Mouse (Mus musculus) MEL (cell line): ENCODE data around the gene Adgrf5. TPM values are rescaled to one million over a fixed set of nuclear protein-coding genes. Genes with fewer than 3 reads are reported as not detected.

Source experiments
- DNase-seq: peaks from one replicate; pipeline ENCODE4 v3.0.0; 2011; ENCODE audit warnings: low read depth, low spot score
- H3K27ac ChIP-seq: 2 replicates; pipeline ENCODE4 v1.5.1; 2012; ENCODE audit warnings: low read depth, mild to moderate bottlenecking, control low read depth, low read length, moderate library complexity; ENCODE audit not compliant: control insufficient read depth
- H3K27me3 ChIP-seq, 2 experiments: fragments of 150-350 bp in 1 of 2; sonication (generic) in 1 of 2; 2 replicates each; pipeline ENCODE4 v1.6.1; 2012; ENCODE audit warnings: low read length in 2 of 2, mild to moderate bottlenecking in 2 of 2, improper control_type of control experiment in 1 of 2, moderate library complexity in 1 of 2; ENCODE audit not compliant: insufficient read depth in 2 of 2, control insufficient read depth in 1 of 2
- H3K36me3 ChIP-seq, 2 experiments: 2 replicates each; pipeline ENCODE4 v1.6.1; 2012 to 2014; ENCODE audit warnings: low read length in 2 of 2, improper control_type of control experiment in 1 of 2, inconsistent platforms in 1 of 2, mild to moderate bottlenecking in 1 of 2; ENCODE audit not compliant: insufficient read depth in 2 of 2, control insufficient read depth in 1 of 2
- H3K4me1 ChIP-seq, 2 experiments: fragments of 150-350 bp in 1 of 2; sonication (generic) in 1 of 2; 2 replicates each; pipeline ENCODE4 v1.6.1; 2012; ENCODE audit warnings: low read length in 2 of 2, improper control_type of control experiment in 1 of 2, mild to moderate bottlenecking in 1 of 2; ENCODE audit not compliant: insufficient read depth in 2 of 2, control insufficient read depth in 1 of 2
- H3K4me3 ChIP-seq, 2 experiments: fragments of 150-350 bp in 1 of 2; sonication (generic) in 1 of 2; 2 replicates each; pipeline ENCODE4 v1.5.1; 2012; ENCODE audit warnings: low read depth in 2 of 2, low read length in 2 of 2, mild to moderate bottlenecking in 2 of 2, moderate library complexity in 2 of 2, control low read depth in 1 of 2, improper control_type of control experiment in 1 of 2; ENCODE audit not compliant: control insufficient read depth in 1 of 2, insufficient read depth in 1 of 2
- H3K79me2 ChIP-seq: 2 replicates; pipeline ENCODE4 v1.6.1; 2012; ENCODE audit warnings: mild to moderate bottlenecking, low read length, moderate library complexity; ENCODE audit not compliant: control insufficient read depth, poor library complexity, insufficient read depth
- H3K9ac ChIP-seq: 2 replicates; pipeline ENCODE4 v1.6.1; 2012; ENCODE audit warnings: low read depth, mild to moderate bottlenecking, control low read depth, low read length, moderate library complexity; ENCODE audit not compliant: control insufficient read depth, poor library complexity, severe bottlenecking
- H3K9me3 ChIP-seq: fragments of 150-350 bp; sonication (generic); replicated peaks from 2 replicates; pipeline ENCODE4 v1.6.1; 2012; ENCODE audit warnings: mild to moderate bottlenecking, low read length, improper control_type of control experiment, moderate library complexity; ENCODE audit not compliant: insufficient read depth
- CHD1 ChIP-seq: IDR thresholded peaks from 2 replicates; pipeline ENCODE4 v1.6.1; 2012; ENCODE audit warnings: low read depth, mild to moderate bottlenecking, inconsistent platforms, low read length, improper control_type of control experiment
- EP300 ChIP-seq, 2 experiments: IDR thresholded peaks; 2 replicates each; pipeline ENCODE4 v1.6.1; 2011; ENCODE audit warnings: improper control_type of control experiment in 2 of 2, low read length in 2 of 2, low read depth in 1 of 2, mild to moderate bottlenecking in 1 of 2
- ETS1 ChIP-seq: IDR thresholded peaks from 2 replicates; pipeline ENCODE4 v1.6.1; 2012; ENCODE audit warnings: low read depth, mild to moderate bottlenecking, inconsistent platforms, low read length, improper control_type of control experiment, moderate library complexity
- GABPA ChIP-seq: IDR thresholded peaks from 2 replicates; pipeline ENCODE4 v1.6.1; 2012; ENCODE audit warnings: low read depth, mild to moderate bottlenecking, inconsistent platforms, low read length, improper control_type of control experiment, moderate library complexity
- HCFC1 ChIP-seq: IDR thresholded peaks from 2 replicates; pipeline ENCODE4 v1.6.1; 2012; ENCODE audit warnings: low read depth, mild to moderate bottlenecking, inconsistent platforms, low read length, improper control_type of control experiment, moderate library complexity
- JUND ChIP-seq: IDR thresholded peaks from 2 replicates; pipeline ENCODE4 v1.6.1; 2011; ENCODE audit warnings: low read depth, mild to moderate bottlenecking, improper control_type of control experiment, low read length
- KAT2A ChIP-seq: conservative IDR thresholded peaks from 2 replicates; pipeline ENCODE4 v1.6.1; 2012; ENCODE audit warnings: low read depth, low read length, improper control_type of control experiment, inconsistent platforms
- MAFK ChIP-seq: IDR thresholded peaks from 2 replicates; pipeline ENCODE4 v1.6.1; 2011; ENCODE audit warnings: low read depth, mild to moderate bottlenecking, low read length, improper control_type of control experiment, borderline replicate concordance
- MAX ChIP-seq: IDR thresholded peaks from 2 replicates; pipeline ENCODE4 v1.6.1; 2011; ENCODE audit warnings: low read length, improper control_type of control experiment
- MAZ ChIP-seq: IDR thresholded peaks from 2 replicates; pipeline ENCODE4 v1.6.1; 2012; ENCODE audit warnings: low read depth, mild to moderate bottlenecking, inconsistent platforms, low read length, improper control_type of control experiment
- MXI1 ChIP-seq: IDR thresholded peaks from 2 replicates; pipeline ENCODE4 v1.6.1; 2011; ENCODE audit warnings: mild to moderate bottlenecking, low read depth, low read length, improper control_type of control experiment
- MYB ChIP-seq: IDR thresholded peaks from 2 replicates; pipeline ENCODE4 v1.6.1; 2011; ENCODE audit warnings: mild to moderate bottlenecking, low read depth, low read length, improper control_type of control experiment
- MYC ChIP-seq: IDR thresholded peaks from 2 replicates; pipeline ENCODE4 v1.6.1; 2011; ENCODE audit warnings: low read depth, mild to moderate bottlenecking, low read length, improper control_type of control experiment, moderate library complexity
- NELFE ChIP-seq: IDR thresholded peaks from 2 replicates; pipeline ENCODE4 v1.6.1; 2011; ENCODE audit warnings: low read depth, low read length, improper control_type of control experiment
- POLR2A ChIP-seq, 2 experiments: IDR thresholded peaks; 2 replicates each; pipeline ENCODE4 v1.6.1; 2011 to 2012; ENCODE audit warnings: low read length in 2 of 2, mild to moderate bottlenecking in 2 of 2, control low read depth in 1 of 2, improper control_type of control experiment in 1 of 2, low read depth in 1 of 2, moderate library complexity in 1 of 2; ENCODE audit not compliant: control insufficient read depth in 1 of 2, insufficient read depth in 1 of 2, poor library complexity in 1 of 2
- POLR2AphosphoS2 ChIP-seq: IDR thresholded peaks from 2 replicates; pipeline ENCODE4 v1.6.1; 2011; ENCODE audit warnings: low read length, improper control_type of control experiment
- RAD21 ChIP-seq: IDR thresholded peaks from 2 replicates; pipeline ENCODE4 v1.6.1; 2011; ENCODE audit warnings: mild to moderate bottlenecking, low read depth, low read length, improper control_type of control experiment
- SIN3A ChIP-seq: IDR thresholded peaks from 2 replicates; pipeline ENCODE4 v1.6.1; 2012; ENCODE audit warnings: low read length, improper control_type of control experiment, inconsistent platforms
- SMC3 ChIP-seq: IDR thresholded peaks from 2 replicates; pipeline ENCODE4 v1.6.1; 2011; ENCODE audit warnings: low read depth, low read length, improper control_type of control experiment
- TAL1 ChIP-seq: IDR thresholded peaks from 2 replicates; pipeline ENCODE4 v1.6.1; 2012; ENCODE audit warnings: mild to moderate bottlenecking, inconsistent platforms, low read length, moderate library complexity, mixed read lengths
- ZKSCAN1 ChIP-seq: IDR thresholded peaks from 2 replicates; pipeline ENCODE4 v1.6.1; 2012; ENCODE audit warnings: low read depth, mild to moderate bottlenecking, inconsistent platforms, low read length, improper control_type of control experiment, moderate library complexity
- ZNF384 ChIP-seq: IDR thresholded peaks from 2 replicates; pipeline ENCODE4 v1.6.1; 2012; ENCODE audit warnings: low read depth, mild to moderate bottlenecking, inconsistent platforms, low read length, improper control_type of control experiment
- polyA plus RNA-seq, 2 experiments: library from polyadenylated mRNA; stranded (reverse) in 1 of 2; unstranded in 1 of 2; fragments of >175 nt in 1 of 2; fragments of >200 nt in 1 of 2; gene quantifications; 2 replicates each; pipeline versions ENCODE4 v1.2.1 to v1.2.4; 2012; ENCODE audit warnings: low replicate concordance in 2 of 2, low read depth in 1 of 2; ENCODE audit not compliant: insufficient read length in 2 of 2, insufficient read depth in 1 of 2, missing spikeins in 1 of 2
- total RNA-seq: library from RNA; depleted of rRNA; stranded (reverse); fragments of 300-350 nt; gene quantifications from 2 replicates; pipeline ENCODE4 v1.2.3, GENCODE M21; 2012

Adgrf5 gene
- total and polyA plus RNA-seq, 3 experiments: not detected

DNA sequence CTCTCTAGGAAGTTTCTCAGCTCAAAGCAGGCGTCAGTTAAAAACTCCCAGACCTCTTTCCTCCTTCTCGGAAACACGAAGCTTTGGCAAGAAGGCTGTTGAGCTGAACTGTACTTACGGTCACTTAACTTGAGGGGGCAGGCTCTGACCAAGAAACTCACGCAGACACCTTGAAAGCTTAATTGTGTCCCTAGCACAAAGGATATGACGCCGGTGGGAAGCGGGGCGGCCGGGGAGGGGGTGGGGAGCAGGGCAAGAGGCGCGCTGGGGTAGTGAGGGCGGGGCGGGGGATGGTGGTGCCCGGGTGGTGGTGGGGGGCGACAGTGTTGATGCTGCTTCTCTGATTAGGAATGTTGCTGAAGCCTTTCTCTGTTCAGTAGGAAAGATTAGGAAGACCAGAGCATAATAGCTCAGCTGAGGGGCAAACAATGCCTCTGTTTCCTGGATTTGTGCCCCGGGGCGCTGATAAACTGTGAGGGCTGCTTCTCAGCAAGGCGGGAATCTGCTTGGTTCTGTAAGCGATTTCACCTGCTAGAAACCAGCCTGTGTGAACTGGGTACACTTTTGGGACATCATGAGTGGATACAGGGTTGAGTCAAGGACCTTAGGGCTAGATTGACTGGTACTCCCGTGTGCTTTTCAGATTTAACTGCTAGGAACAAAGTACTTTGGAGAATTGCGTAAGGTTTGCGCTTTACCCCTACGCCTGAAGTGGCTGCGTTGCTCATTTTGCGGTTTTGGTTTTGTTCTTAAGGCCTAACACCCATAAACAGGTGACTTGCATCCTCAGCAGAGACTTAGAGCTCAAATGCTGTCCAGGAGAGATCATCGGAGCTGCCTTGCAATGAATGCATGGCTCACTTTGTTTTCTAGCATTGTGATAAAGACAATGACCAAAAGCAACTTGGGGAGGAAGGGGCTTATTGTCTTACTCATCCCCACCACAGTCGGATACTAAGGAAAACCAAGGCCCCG, 33.2 kb upstream of the Adgrf5 start:
- H3K27ac ChIP-seq: no peak overlapping the region
- H3K27me3 ChIP-seq: no peaks in the 10 kb centered on the region; a peak in 1 of 4 replicates
- DNase-seq: no peak
- no peaks in the 10 kb centered on the region for H3K79me2 ChIP-seq
- no peak overlapping the region for H3K9ac ChIP-seq
- H3K36me3 ChIP-seq: no peaks in the 10 kb centered on the region
- H3K4me1 ChIP-seq: no peaks in the 10 kb centered on the region
- TF ChIP-seq JUND (no peak), ZNF384 (no peak), CHD1 (no peak), MYB (no peak), MAFK (no peak), KAT2A (no peak), RAD21 (no peak), GABPA (no peak), POLR2AphosphoS2 (no peak), ETS1 (no peak), SIN3A (no peak), NELFE (no peak), MYC (no peak), MXI1 (no peak), SMC3 (no peak), MAX (no peak), ZKSCAN1 (no peak), HCFC1 (no peak), MAZ (no peak)
- TF ChIP-seq, all 39 proteins: peak for 0
- no peak overlapping the region for H3K4me3 ChIP-seq
- H3K9me3 ChIP-seq: no peaks in the 10 kb centered on the region

GRCm38 (mm10) chr17:43327810-43328209, 32.4 kb upstream of the Adgrf5 start:
- H3K9me3 ChIP-seq: no peaks in the 10 kb centered on the region
- TF ChIP-seq EP300 (IDR thresholded peaks at IDR 0.05; ENCODE audit: low read depth in 1 of 2, low read length in 2 of 2) (no peak), TAL1 (no peak), POLR2A (IDR thresholded peaks at IDR 0.05; ENCODE audit: control insufficient read depth in 1 of 2, insufficient read depth in 1 of 2, low read depth in 1 of 2, low read length in 2 of 2, poor library complexity in 1 of 2) (no peak), MYB (no peak)
- TF ChIP-seq, all 39 proteins: peak for 0
- no peak for DNase-seq

More at GRCm38 (mm10) chr17:43327810-43328209, 32.4 kb upstream of the Adgrf5 start:
- Histone ChIP-seq H3K27me3 (no peaks in the 10 kb centered on the region; a peak in 1 of 4 replicates), H3K79me2 (no peaks in the 10 kb centered on the region), H3K4me3 (no peak overlapping the region), H3K27ac (no peak overlapping the region), H3K9ac (no peak overlapping the region), H3K4me1 (no peaks in the 10 kb centered on the region), H3K36me3 (no peaks in the 10 kb centered on the region)
